Mouse (Mus musculus) forebrain, embryonic 16.5 days (tissue): ENCODE measurements around the gene Ces3a. TPM values are rescaled to one million over a fixed set of nuclear protein-coding genes. Genes with fewer than 3 reads are reported as not detected.
"Not testable (repeated sequence)": the region's sequence is repeated elsewhere in the genome, so short reads cannot be mapped to it uniquely, and the experiment has no call there.

ENCODE experiments used
- ATAC-seq: fragments of 200-750 bp; cut with Nextera tagmentation; 2 replicates; pipeline ENCODE4 v1.8.0; 2017; ENCODE audit warnings: mild to moderate bottlenecking, moderate library complexity
- H3K27ac ChIP-seq: fragments of 300-500 bp; sonication (generic); 2 replicates; pipeline ENCODE4 v1.5.1; 2014; ENCODE audit warnings: low read length, control low read depth
- H3K27me3 ChIP-seq: fragments of 300-500 bp; sonication (generic); replicated peaks from 2 replicates; pipeline ENCODE4 v1.6.1; 2014; ENCODE audit warnings: low read length; ENCODE audit not compliant: control insufficient read depth, insufficient read depth
- H3K36me3 ChIP-seq: fragments of 300-500 bp; sonication (generic); 2 replicates; pipeline ENCODE4 v1.6.1; 2014; ENCODE audit not compliant: control insufficient read depth, insufficient read depth
- H3K4me1 ChIP-seq: fragments of 300-500 bp; sonication (generic); replicated peaks from 2 replicates; pipeline ENCODE4 v1.6.1; 2014; ENCODE audit warnings: low read length; ENCODE audit not compliant: control insufficient read depth, insufficient read depth
- H3K4me2 ChIP-seq: fragments of 300-500 bp; sonication (generic); 2 replicates; pipeline ENCODE4 v1.6.1; 2014; ENCODE audit warnings: mild to moderate bottlenecking, low read length, control low read depth
- H3K4me3 ChIP-seq: fragments of 300-500 bp; sonication (generic); replicated peaks from 2 replicates; pipeline ENCODE4 v1.5.1; 2014; ENCODE audit warnings: mild to moderate bottlenecking, low read length, control low read depth
- H3K9ac ChIP-seq: fragments of 300-500 bp; sonication (generic); replicated peaks from 2 replicates; pipeline ENCODE4 v1.6.1; 2014; ENCODE audit warnings: low read depth, low read length, control low read depth
- H3K9me3 ChIP-seq: fragments of 300-500 bp; sonication (generic); 2 replicates; pipeline ENCODE4 v1.6.1; 2016; ENCODE audit warnings: low read length; ENCODE audit not compliant: control insufficient read depth
- WGBS: fragments of 180-500 bp; shearing (Covaris S2); extraction: QIAGEN DNeasy Blood & Tissue Kit; methylation state at CpG from one replicate; pipeline ENCODE4 v1.1.7; 2014; 5-methylcytosine and 5-hydroxymethylcytosine counted together
- polyA plus RNA-seq: library from polyadenylated mRNA; unstranded; fragments of >200 nt; fragmentation: Nextera tagmentation; extraction: Ambion mirVana; gene quantifications from 2 replicates; pipeline ENCODE4 v1.2.1, GENCODE M21; 2015

Gene Ces3a
- polyA plus RNA-seq, 1 experiment from 2014 or later = not detected

DNA sequence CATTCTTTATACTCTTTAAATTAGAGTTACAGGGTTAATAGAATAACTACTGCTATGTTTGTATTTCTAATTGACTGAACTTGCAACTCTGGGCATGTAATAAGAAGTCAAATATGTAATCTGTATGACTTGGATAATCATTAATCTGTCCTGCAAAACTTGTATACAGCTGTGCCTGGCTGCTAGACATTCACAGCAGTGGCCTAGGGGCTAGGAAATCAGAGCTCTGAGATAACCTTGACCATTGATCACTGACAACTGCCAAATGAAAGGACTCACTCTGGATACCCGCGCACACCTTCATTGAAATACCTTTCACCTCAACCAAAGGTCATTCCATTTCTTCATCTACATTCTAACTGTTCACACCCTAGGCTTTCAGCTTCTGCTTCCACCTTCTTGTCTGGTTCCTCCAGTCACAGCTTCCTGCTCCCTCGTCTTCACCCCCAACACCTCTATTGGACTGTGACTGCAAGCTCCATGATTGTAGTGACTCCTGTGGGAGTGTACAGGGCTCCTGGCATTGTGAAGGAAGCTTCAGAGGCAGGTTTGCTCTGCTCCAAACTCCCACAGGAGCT is 2.5 kb upstream of the Ces3a start:
- Histone ChIP-seq H3K9me3 (no peaks in the 10 kb centered on the region), H3K27ac (no peak overlapping the region), H3K4me3 (no peak overlapping the region), H3K36me3 (no peaks in the 10 kb centered on the region), H3K9ac (no peak overlapping the region), H3K4me2 (no peak overlapping the region), H3K27me3 (no peaks in the 10 kb centered on the region), H3K4me1 (no peaks in the 10 kb centered on the region)
- no peak for ATAC-seq
- WGBS = 88% methylated on average over 3 of the region's 3 CpGs

DNA sequence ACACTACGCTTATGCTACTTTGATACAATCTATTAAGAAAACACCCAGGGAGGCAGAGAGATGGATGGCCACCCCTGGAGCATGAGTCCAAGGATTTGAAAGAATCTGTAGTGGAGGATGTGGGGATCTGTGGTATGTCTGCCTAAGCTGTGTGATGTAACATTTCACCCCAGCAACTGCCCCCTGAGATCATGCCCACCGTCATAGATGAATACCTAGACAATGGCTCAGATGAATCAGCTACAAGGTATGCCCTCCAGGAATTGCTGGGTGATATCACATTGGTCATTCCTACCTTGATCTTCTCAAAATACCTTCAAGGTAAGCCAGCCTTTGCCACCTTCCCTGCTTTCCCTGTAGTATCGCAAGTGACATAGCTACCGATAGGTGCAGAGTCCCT is 7.8 kb downstream of the Ces3a start:
- Histone ChIP-seq H3K9me3 (no peaks in the 10 kb centered on the region), H3K4me3 (no peak overlapping the region), H3K27me3 (no peaks in the 10 kb centered on the region), H3K36me3 (no peaks in the 10 kb centered on the region), H3K27ac (no peak overlapping the region), H3K4me1 (no peaks in the 10 kb centered on the region), H3K4me2 (no peak overlapping the region), H3K9ac (no peak overlapping the region)
- WGBS = 92% methylated on average over 4 of the region's 4 CpGs
- no peak for ATAC-seq

DNA sequence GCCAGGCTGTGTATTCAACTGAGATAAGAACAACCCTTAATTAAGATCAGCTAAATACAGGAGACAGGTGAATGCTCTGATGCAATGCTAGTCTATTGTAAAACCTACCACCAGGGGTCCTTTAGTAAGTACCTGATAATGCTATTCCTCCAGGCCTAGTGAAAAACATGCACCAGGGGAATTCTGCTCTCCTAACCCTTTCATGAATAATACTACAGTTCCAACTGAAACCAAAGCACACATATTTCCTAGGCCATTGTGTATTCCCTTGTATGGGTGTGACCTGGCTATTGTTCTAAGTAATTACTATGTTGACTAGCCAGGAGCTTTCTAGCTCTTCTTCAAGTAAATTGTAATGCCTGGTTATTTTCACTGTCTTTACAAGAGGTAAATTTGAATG is 11.7 kb downstream of the Ces3a start:
- H3K27me3 ChIP-seq = no peaks in the 10 kb centered on the region
- no peaks in the 10 kb centered on the region for H3K36me3 ChIP-seq
- no peak overlapping the region for H3K9ac ChIP-seq
- no peaks in the 10 kb centered on the region for H3K4me1 ChIP-seq
- no peak overlapping the region for H3K4me3 ChIP-seq
- no peaks in the 10 kb centered on the region for H3K9me3 ChIP-seq
- H3K4me2 ChIP-seq = no peak overlapping the region
- no peak for ATAC-seq
- no peak overlapping the region for H3K27ac ChIP-seq

DNA sequence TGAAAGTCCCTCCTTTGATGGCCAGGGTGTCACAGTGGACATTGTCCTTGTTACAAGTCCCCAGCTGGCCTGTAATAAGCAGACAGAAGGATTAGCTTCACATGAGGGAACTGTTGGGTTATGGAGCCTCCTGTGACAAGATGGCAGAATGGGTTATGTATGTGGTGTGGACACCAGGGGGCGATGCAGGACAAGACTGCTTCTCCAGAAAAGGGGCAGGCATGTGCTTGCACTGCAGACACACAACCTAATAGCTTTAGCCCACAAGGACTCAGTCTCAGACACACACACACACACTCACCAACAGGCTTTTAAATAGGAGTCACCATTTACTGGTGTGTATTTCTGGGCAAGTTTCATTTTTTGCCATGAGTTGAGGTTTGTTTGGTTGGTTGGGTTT is 18.4 kb downstream of the Ces3a start:
- H3K4me1 ChIP-seq = no peaks in the 10 kb centered on the region
- no peak overlapping the region for H3K4me2 ChIP-seq
- no peak overlapping the region for H3K4me3 ChIP-seq
- no peaks in the 10 kb centered on the region for H3K9me3 ChIP-seq
- H3K27ac ChIP-seq = no peak overlapping the region
- no peak overlapping the region for H3K9ac ChIP-seq
- ATAC-seq = peak; percentile 43; the same call in 1 of the 2 replicates
- no peaks in the 10 kb centered on the region for H3K27me3 ChIP-seq
- no peaks in the 10 kb centered on the region for H3K36me3 ChIP-seq
- 0% methylated on average over 1 of the region's 1 CpGs for WGBS

DNA sequence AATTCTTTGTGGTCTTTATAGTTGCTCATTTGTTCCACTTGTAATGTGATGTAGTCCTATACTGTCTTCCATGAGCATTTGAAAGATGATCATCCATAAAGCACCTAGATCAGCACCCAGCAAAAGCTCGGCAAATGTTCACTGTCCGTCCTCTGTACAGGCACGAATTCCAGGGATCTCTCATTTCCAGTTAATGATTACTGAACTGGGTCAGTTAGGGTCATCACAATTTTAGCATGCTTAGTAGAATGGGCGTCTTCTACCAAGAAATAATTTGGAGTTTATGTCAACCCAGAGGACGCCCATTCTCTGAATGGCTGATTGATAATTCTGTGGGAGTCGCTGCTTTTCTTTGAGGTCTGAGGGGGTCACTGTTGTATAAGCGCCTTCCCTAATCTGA is 19.5 kb downstream of the Ces3a start:
- H3K27me3 ChIP-seq, H3K4me2 ChIP-seq, H3K4me1 ChIP-seq, ATAC-seq, H3K27ac ChIP-seq, H3K4me3 ChIP-seq, H3K36me3 ChIP-seq, H3K9ac ChIP-seq, H3K9me3 ChIP-seq: not testable (repeated sequence)
- WGBS = 75% methylated on average over 7 of the region's 7 CpGs

DNA sequence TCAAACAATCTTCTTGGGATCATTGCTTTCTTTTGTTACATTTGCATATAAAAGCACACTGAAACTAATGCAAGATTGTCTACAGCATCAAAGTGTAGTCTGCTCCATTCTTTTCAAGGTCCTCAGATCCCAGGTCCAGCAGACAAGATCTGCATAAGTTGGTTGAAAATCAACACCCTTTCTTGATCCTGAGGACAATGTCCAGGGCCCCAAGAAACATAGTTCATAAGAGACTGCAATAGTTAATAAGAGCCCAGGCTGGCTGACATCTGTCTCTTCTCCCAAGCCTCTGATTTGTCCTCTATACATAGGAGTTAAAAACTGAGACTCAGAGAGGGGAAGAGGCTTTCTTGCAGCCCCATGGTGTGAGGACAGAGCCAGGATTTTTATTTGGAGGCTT is 20.6 kb downstream of the Ces3a start:
- no peak overlapping the region for H3K9ac ChIP-seq
- no peaks in the 10 kb centered on the region for H3K4me1 ChIP-seq
- H3K27ac ChIP-seq = no peak overlapping the region
- no peak for ATAC-seq
- no peak overlapping the region for H3K4me3 ChIP-seq
- H3K9me3 ChIP-seq = no peaks in the 10 kb centered on the region
- H3K27me3 ChIP-seq = no peaks in the 10 kb centered on the region
- no peak overlapping the region for H3K4me2 ChIP-seq
- no peaks in the 10 kb centered on the region for H3K36me3 ChIP-seq

DNA sequence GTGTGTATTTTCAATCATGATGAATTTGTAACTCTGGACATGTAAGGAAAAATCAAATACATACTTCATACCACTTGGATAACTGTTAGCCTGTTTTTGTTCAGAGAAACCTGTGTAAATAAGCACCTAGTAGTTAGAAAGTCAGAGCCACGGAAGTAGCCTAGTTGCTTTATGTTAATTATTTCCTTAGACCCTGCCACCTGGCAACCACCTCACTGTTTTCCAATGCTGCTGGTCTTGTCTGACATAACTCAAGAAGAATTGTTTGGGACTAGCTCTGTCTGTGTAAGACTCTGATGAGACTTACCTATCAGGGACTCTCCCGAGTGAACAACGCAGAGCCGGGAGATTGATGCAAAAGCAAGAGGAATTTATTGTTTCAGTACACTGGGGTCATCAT is 28.2 kb downstream of the Ces3a start:
- Histone ChIP-seq H3K4me2 (no peak overlapping the region), H3K36me3 (no peaks in the 10 kb centered on the region), H3K27me3 (no peaks in the 10 kb centered on the region), H3K9me3 (no peaks in the 10 kb centered on the region), H3K27ac (no peak overlapping the region), H3K4me3 (no peak overlapping the region), H3K4me1 (no peaks in the 10 kb centered on the region), H3K9ac (no peak overlapping the region)
- no peak for ATAC-seq
- 89% methylated on average over 4 of the region's 4 CpGs for WGBS

DNA sequence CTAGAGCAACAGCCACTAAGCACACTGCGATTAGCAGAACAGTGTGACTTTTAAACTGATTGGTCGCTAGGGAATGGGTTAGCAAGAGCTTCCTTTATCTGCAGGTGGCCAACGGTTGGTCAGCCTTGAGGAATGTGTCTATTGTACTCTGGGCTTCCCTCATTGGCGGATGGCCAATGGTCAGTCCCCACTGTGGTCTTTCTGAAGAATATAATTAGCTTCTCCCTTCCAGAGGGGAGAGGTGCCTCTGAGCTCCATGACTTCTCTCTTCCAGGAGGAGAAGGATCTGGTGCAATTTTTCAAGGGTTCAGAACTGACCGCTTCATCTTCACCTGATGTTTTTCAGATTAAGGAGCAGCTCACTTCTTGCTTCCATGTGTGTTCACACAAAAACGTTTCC is 28.7 kb downstream of the Ces3a start:
- Histone ChIP-seq H3K36me3 (no peaks in the 10 kb centered on the region), H3K4me1 (no peaks in the 10 kb centered on the region), H3K27ac (no peak overlapping the region), H3K9ac (no peak overlapping the region), H3K27me3 (no peaks in the 10 kb centered on the region), H3K9me3 (no peaks in the 10 kb centered on the region), H3K4me3 (no peak overlapping the region), H3K4me2 (no peak overlapping the region)
- no peak for ATAC-seq
- WGBS = 61% methylated on average over 6 of the region's 6 CpGs

DNA sequence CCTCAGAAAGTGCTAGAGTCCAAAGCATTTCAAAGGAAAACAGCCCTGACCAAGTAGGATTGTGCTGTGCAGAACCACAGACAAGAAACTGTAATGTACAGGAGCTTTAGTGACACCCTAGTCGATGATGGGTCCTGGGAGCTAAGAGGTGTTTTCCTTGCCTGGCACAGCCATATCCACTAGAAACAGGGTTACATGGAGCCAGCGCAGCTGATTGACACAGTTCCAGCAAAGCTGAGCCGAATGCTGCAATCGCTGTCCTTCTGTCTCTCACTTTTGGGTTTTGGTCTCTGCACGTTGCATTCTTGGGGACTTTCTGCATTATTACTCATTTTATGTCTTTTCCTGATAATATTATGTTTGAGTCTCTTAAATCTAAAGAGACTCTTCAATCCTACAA is 30.2 kb downstream of the Ces3a start:
- Histone ChIP-seq H3K27ac (no peak overlapping the region), H3K9me3 (no peaks in the 10 kb centered on the region), H3K36me3 (no peaks in the 10 kb centered on the region), H3K9ac (no peak overlapping the region), H3K4me1 (no peaks in the 10 kb centered on the region), H3K27me3 (no peaks in the 10 kb centered on the region), H3K4me3 (no peak overlapping the region), H3K4me2 (no peak overlapping the region)
- no peak for ATAC-seq
- WGBS = 87% methylated on average over 5 of the region's 5 CpGs

DNA sequence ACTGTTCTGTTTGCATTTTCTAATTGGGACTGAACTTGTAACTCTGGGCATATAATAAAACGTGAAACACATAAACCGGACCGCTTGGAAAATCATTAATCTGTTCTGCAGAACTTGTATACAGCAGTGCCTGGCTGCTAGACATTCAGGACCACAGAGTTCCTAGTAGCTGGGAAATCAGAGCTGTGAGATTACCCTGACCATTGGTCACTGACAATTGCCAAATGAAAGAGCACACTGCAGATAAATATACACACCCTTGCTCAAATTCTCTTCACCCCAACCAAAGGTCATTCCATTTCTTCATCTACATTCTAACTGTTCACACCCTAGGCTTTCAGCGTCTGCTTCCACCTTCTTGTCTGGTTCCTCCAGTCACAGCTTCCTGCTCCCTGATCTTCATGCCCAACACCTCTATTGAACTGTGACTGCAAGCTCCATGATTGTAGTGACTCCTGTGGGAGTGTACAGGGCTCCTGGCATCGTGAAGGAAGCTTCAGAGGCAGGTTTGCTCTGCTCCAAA is 32.5 kb downstream of the Ces3a start:
- no peaks in the 10 kb centered on the region for H3K27me3 ChIP-seq
- H3K4me3 ChIP-seq = no peak overlapping the region
- no peak overlapping the region for H3K27ac ChIP-seq
- no peaks in the 10 kb centered on the region for H3K4me1 ChIP-seq
- no peaks in the 10 kb centered on the region for H3K36me3 ChIP-seq
- H3K4me2 ChIP-seq = no peak overlapping the region
- no peak for ATAC-seq
- WGBS = 77% methylated on average over 5 of the region's 5 CpGs
- no peak overlapping the region for H3K9ac ChIP-seq
- no peaks in the 10 kb centered on the region for H3K9me3 ChIP-seq
